Mouse (Mus musculus) heart, embryonic 12.5 days (tissue): ENCODE measurements at regions not wholly inside any gene's neighbourhood (a gene's known extent, or its start where the extent isn't known, plus 50 kb on each side); places are given as distances from the start of the nearest gene placed in this dataset.

Experiments used
- ATAC-seq: fragments of 200-750 bp; cut with Nextera tagmentation; 2 replicates; pipeline ENCODE4 v1.8.0; 2017; ENCODE audit warnings: moderate TSS enrichment, moderate library complexity; ENCODE audit not compliant: insufficient number of reproducible peaks, low FRiP score
- H3K27ac ChIP-seq: fragments of 300-500 bp; sonication (generic); 2 replicates; pipeline ENCODE4 v1.5.1; 2016; ENCODE audit warnings: mild to moderate bottlenecking, moderate library complexity; ENCODE audit not compliant: poor library complexity, severe bottlenecking
- H3K27me3 ChIP-seq: fragments of 300-500 bp; sonication (generic); replicated peaks from 2 replicates; pipeline ENCODE4 v1.6.1; 2016; ENCODE audit warnings: mild to moderate bottlenecking, moderate library complexity
- H3K36me3 ChIP-seq: fragments of 300-500 bp; sonication (generic); 2 replicates; pipeline ENCODE4 v1.6.1; 2016; ENCODE audit warnings: mild to moderate bottlenecking, moderate library complexity
- H3K4me1 ChIP-seq: fragments of 300-500 bp; sonication (generic); replicated peaks from 2 replicates; pipeline ENCODE4 v1.6.1; 2016; ENCODE audit warnings: mild to moderate bottlenecking
- H3K4me2 ChIP-seq: fragments of 300-500 bp; sonication (generic); 2 replicates; pipeline ENCODE4 v1.6.1; 2016; ENCODE audit warnings: mild to moderate bottlenecking, moderate library complexity
- H3K4me3 ChIP-seq: fragments of 300-500 bp; sonication (generic); 2 replicates; pipeline ENCODE4 v1.5.1; 2016; ENCODE audit warnings: mild to moderate bottlenecking
- H3K9ac ChIP-seq: fragments of 300-500 bp; sonication (generic); 2 replicates; pipeline ENCODE4 v1.6.1; 2016; ENCODE audit warnings: mild to moderate bottlenecking, moderate library complexity
- H3K9me3 ChIP-seq: fragments of 300-500 bp; sonication (generic); replicated peaks from 2 replicates; pipeline ENCODE4 v1.6.1; 2016; ENCODE audit warnings: mild to moderate bottlenecking, moderate library complexity
- WGBS: fragments of 180-500 bp; shearing (Covaris S2); methylation state at CpG from one replicate; pipeline ENCODE4 v1.1.7; 2016; 5-methylcytosine and 5-hydroxymethylcytosine counted together

GRCm38 (mm10) chr3:34764559-34764958 lies 114.4 kb downstream of the Sox2 start:
- Histone ChIP-seq H3K9ac (no peak overlapping the region), H3K27ac (no peak overlapping the region), H3K36me3 (no peaks in the 10 kb centered on the region), H3K4me1 (no peaks in the 10 kb centered on the region), H3K27me3 (no peaks in the 10 kb centered on the region), H3K4me3 (no peak overlapping the region), H3K9me3 (no peaks in the 10 kb centered on the region), H3K4me2 (no peak overlapping the region)
- ATAC-seq, result no peak
- 48% methylated on average over 2 of the region's 2 CpGs for WGBS

GRCm38 (mm10) chr3:34765151-34765550 lies 114.9 kb downstream of the Sox2 start:
- Histone ChIP-seq H3K36me3 (no peaks in the 10 kb centered on the region), H3K4me3 (no peak overlapping the region), H3K27ac (no peak overlapping the region), H3K9me3 (no peaks in the 10 kb centered on the region), H3K4me2 (no peak overlapping the region), H3K4me1 (no peaks in the 10 kb centered on the region), H3K9ac (no peak overlapping the region), H3K27me3 (no peaks in the 10 kb centered on the region)
- no peak for ATAC-seq
- 87% methylated on average over 6 of the region's 6 CpGs for WGBS

- Histone ChIP-seq H3K9ac (no peak overlapping the region), H3K4me2 (no peak overlapping the region), H3K4me1 (no peaks in the 10 kb centered on the region; the same call in 1 of the 2 replicates), H3K27ac (no peak overlapping the region), H3K27me3 (no peaks in the 10 kb centered on the region), H3K36me3 (no peaks in the 10 kb centered on the region), H3K9me3 (no peaks in the 10 kb centered on the region), H3K4me3 (no peak overlapping the region)
- 25% methylated on average over 2 of the region's 3 CpGs for WGBS
- ATAC-seq, result no peak
Observed at GRCm38 (mm10) chr3:34769818-34770217, 119.6 kb downstream of the Sox2 start.

GRCm38 (mm10) chr3:34770271-34770670 lies 120.1 kb downstream of the Sox2 start:
- Histone ChIP-seq H3K4me1 (no peaks in the 10 kb centered on the region; the same call in 1 of the 2 replicates), H3K27me3 (no peaks in the 10 kb centered on the region), H3K9ac (no peak overlapping the region), H3K27ac (no peak overlapping the region), H3K9me3 (no peaks in the 10 kb centered on the region), H3K4me2 (no peak overlapping the region), H3K4me3 (no peak overlapping the region), H3K36me3 (no peaks in the 10 kb centered on the region)
- WGBS, result 69% methylated on average over 6 of the region's 6 CpGs
- ATAC-seq, result no peak

- Histone ChIP-seq H3K9ac (no peak overlapping the region), H3K27ac (no peak overlapping the region), H3K4me1 (no peaks in the 10 kb centered on the region; the same call in 1 of the 2 replicates), H3K27me3 (no peaks in the 10 kb centered on the region), H3K4me3 (no peak overlapping the region), H3K9me3 (no peaks in the 10 kb centered on the region), H3K4me2 (no peak overlapping the region), H3K36me3 (no peaks in the 10 kb centered on the region)
- ATAC-seq, result no peak
- 85% methylated on average over 3 of the region's 3 CpGs for WGBS
Observed at GRCm38 (mm10) chr3:34772035-34772434, 121.8 kb downstream of the Sox2 start.

- Histone ChIP-seq H3K27ac (no peak overlapping the region), H3K36me3 (no peaks in the 10 kb centered on the region), H3K27me3 (no peaks in the 10 kb centered on the region), H3K4me2 (peak overlapping the region; percentile 61), H3K4me3 (peak overlapping the region; percentile 7; the same call in 1 of the 2 replicates), H3K9me3 (no peaks in the 10 kb centered on the region), H3K4me1 (no peaks in the 10 kb centered on the region; the same call in 1 of the 2 replicates), H3K9ac (no peak overlapping the region)
- 20% methylated on average over 23 of the region's 23 CpGs for WGBS
- ATAC-seq, result no peak
Observed at GRCm38 (mm10) chr3:34773678-34774425, 123.6 kb downstream of the Sox2 start.

GRCm38 (mm10) chr3:34781770-34782169 lies 131.6 kb downstream of the Sox2 start:
- Histone ChIP-seq H3K4me2 (no peak overlapping the region), H3K27me3 (no peaks in the 10 kb centered on the region), H3K9ac (no peak overlapping the region), H3K9me3 (no peaks in the 10 kb centered on the region), H3K36me3 (no peaks in the 10 kb centered on the region), H3K27ac (no peak overlapping the region), H3K4me1 (no peaks in the 10 kb centered on the region), H3K4me3 (no peak overlapping the region)
- WGBS, result 83% methylated on average over 6 of the region's 6 CpGs
- ATAC-seq, result no peak

GRCm38 (mm10) chr3:34783398-34783797 lies 133.2 kb downstream of the Sox2 start:
- ATAC-seq, result no peak
- no peak overlapping the region for H3K4me3 ChIP-seq
- H3K27ac ChIP-seq, result no peak overlapping the region
- H3K4me1 ChIP-seq, result no peaks in the 10 kb centered on the region
- no peaks in the 10 kb centered on the region; the same call in 1 of the 2 replicates for H3K9me3 ChIP-seq
- no peaks in the 10 kb centered on the region for H3K36me3 ChIP-seq
- H3K27me3 ChIP-seq, result no peaks in the 10 kb centered on the region
- 72% methylated on average over 1 of the region's 1 CpGs for WGBS
- no peak overlapping the region for H3K9ac ChIP-seq
- H3K4me2 ChIP-seq, result no peak overlapping the region

- H3K27me3 ChIP-seq, result no peaks in the 10 kb centered on the region
- H3K27ac ChIP-seq, result no peak overlapping the region
- no peak overlapping the region for H3K9ac ChIP-seq
- H3K9me3 ChIP-seq, result no peaks in the 10 kb centered on the region; the same call in 1 of the 2 replicates
- no peaks in the 10 kb centered on the region for H3K36me3 ChIP-seq
- WGBS, result 84% methylated on average over 3 of the region's 3 CpGs
- H3K4me2 ChIP-seq, result no peak overlapping the region
- H3K4me3 ChIP-seq, result no peak overlapping the region
- no peaks in the 10 kb centered on the region for H3K4me1 ChIP-seq
- no peak for ATAC-seq
Observed at GRCm38 (mm10) chr3:34787211-34787610, 137.0 kb downstream of the Sox2 start.

GRCm38 (mm10) chr3:34795103-34795983 lies 145.1 kb downstream of the Sox2 start:
- 22% methylated on average over 23 of the region's 23 CpGs for WGBS
- Histone ChIP-seq H3K4me3 (peak overlapping the region; percentile 44), H3K27me3 (peaks cover 8% of the 10 kb centered on the region), H3K9me3 (no peaks in the 10 kb centered on the region), H3K36me3 (no peaks in the 10 kb centered on the region), H3K9ac (0 out of 2 replicates have a peak overlapping the region, but pooled peaks have one; percentile 50), H3K4me1 (peaks cover 10% of the 10 kb centered on the region; the same call in 1 of the 2 replicates), H3K4me2 (peak overlapping the region; percentile 72), H3K27ac (no peak overlapping the region)
- peak; percentile 72 for ATAC-seq

GRCm38 (mm10) chr3:34795984-34796266 lies 145.7 kb downstream of the Sox2 start:
- H3K4me2 ChIP-seq, result peak overlapping the region; percentile 72
- H3K4me1 ChIP-seq, result peaks cover 10% of the 10 kb centered on the region; the same call in 1 of the 2 replicates
- no peaks in the 10 kb centered on the region for H3K36me3 ChIP-seq
- H3K4me3 ChIP-seq, result peak overlapping the region; percentile 44
- no peak for ATAC-seq
- WGBS, result 12% methylated on average over 5 of the region's 5 CpGs
- no peaks in the 10 kb centered on the region for H3K9me3 ChIP-seq
- H3K27ac ChIP-seq, result no peak overlapping the region
- H3K27me3 ChIP-seq, result peaks cover 8% of the 10 kb centered on the region
- H3K9ac ChIP-seq, result 0 out of 2 replicates have a peak overlapping the region, but pooled peaks have one; percentile 50
